Mouse (Mus musculus) myocyte (in vitro differentiated cells): ENCODE measurements around the gene Ddx27. TPM values are rescaled to one million over a fixed set of nuclear protein-coding genes. Genes with fewer than 3 reads are reported as not detected.

Experiments
- H3K27me3 ChIP-seq: one replicate; pipeline ENCODE4 v1.6.1; 2011; ENCODE audit not compliant: control insufficient read depth, insufficient read depth, insufficient read length
- H3K36me3 ChIP-seq: one replicate; pipeline ENCODE4 v1.6.1; 2011; ENCODE audit not compliant: control insufficient read depth, insufficient read depth
- H3K4me2 ChIP-seq: one replicate; pipeline ENCODE4 v1.6.1; 2011; ENCODE audit warnings: low read depth, control low read depth
- H3K4me3 ChIP-seq: one replicate; pipeline ENCODE4 v1.5.1; 2011; ENCODE audit warnings: mild to moderate bottlenecking, control low read depth, moderate library complexity
- H3K79me2 ChIP-seq: one replicate; pipeline ENCODE4 v1.6.1; 2011; ENCODE audit not compliant: control insufficient read depth, insufficient read depth
- H3ac ChIP-seq: one replicate; pipeline ENCODE4 v1.6.1; 2011; ENCODE audit not compliant: control insufficient read depth, insufficient read length
- CEBPB ChIP-seq: IDR thresholded peaks from 2 replicates; pipeline ENCODE4 v1.6.1; 2011; ENCODE audit warnings: mild to moderate bottlenecking, moderate library complexity; ENCODE audit not compliant: poor library complexity, insufficient read depth, severe bottlenecking
- E2F4 ChIP-seq: IDR thresholded peaks from one replicate; pipeline ENCODE4 v1.6.1; 2011; ENCODE audit warnings: mild to moderate bottlenecking, control low read depth, moderate library complexity; ENCODE audit not compliant: insufficient read depth
- MAX ChIP-seq: IDR thresholded peaks from one replicate; pipeline ENCODE4 v1.6.1; 2011; ENCODE audit warnings: low read depth, mild to moderate bottlenecking, control low read depth
- MYOD1 ChIP-seq, 3 experiments: IDR thresholded peaks; one replicate each; pipeline ENCODE4 v1.6.1; 2011; ENCODE audit warnings: control low read depth in 2 of 3, low read depth in 2 of 3, mild to moderate bottlenecking in 2 of 3, moderate library complexity in 1 of 3; ENCODE audit not compliant: insufficient read length in 2 of 3, control insufficient read depth in 1 of 3
- MYOG ChIP-seq, 3 experiments: IDR thresholded peaks; one replicate each; pipeline ENCODE4 v1.6.1; 2011; ENCODE audit warnings: control low read depth in 2 of 3, low read depth in 2 of 3, mild to moderate bottlenecking in 2 of 3; ENCODE audit not compliant: insufficient read length in 2 of 3, control insufficient read depth in 1 of 3, insufficient read depth in 1 of 3
- POLR2A ChIP-seq: IDR thresholded peaks from one replicate; pipeline ENCODE4 v1.6.1; 2011; ENCODE audit warnings: low read depth, mild to moderate bottlenecking, control low read depth, moderate library complexity; ENCODE audit not compliant: insufficient read length
- POLR2AphosphoS2 ChIP-seq: IDR thresholded peaks from one replicate; pipeline ENCODE4 v1.6.1; 2011; ENCODE audit warnings: low read depth, control low read depth; ENCODE audit not compliant: insufficient read length
- REST ChIP-seq: IDR thresholded peaks from one replicate; pipeline ENCODE4 v1.6.1; 2011; ENCODE audit warnings: mild to moderate bottlenecking, control low read depth, moderate library complexity; ENCODE audit not compliant: insufficient read depth, insufficient read length
- SRF ChIP-seq: IDR thresholded peaks from one replicate; pipeline ENCODE4 v1.6.1; 2011; ENCODE audit warnings: low read depth; ENCODE audit not compliant: control insufficient read depth, insufficient read length
- TCF12 ChIP-seq: IDR thresholded peaks from one replicate; pipeline ENCODE4 v1.6.1; 2011; ENCODE audit warnings: mild to moderate bottlenecking, control low read depth; ENCODE audit not compliant: poor library complexity, insufficient read depth, severe bottlenecking
- TCF3 ChIP-seq: IDR thresholded peaks from one replicate; pipeline ENCODE4 v1.6.1; 2011; ENCODE audit warnings: low read depth, control low read depth; ENCODE audit not compliant: insufficient read length
- USF1 ChIP-seq: IDR thresholded peaks from one replicate; pipeline ENCODE4 v1.6.1; 2011; ENCODE audit warnings: low read depth, mild to moderate bottlenecking, control low read depth, moderate library complexity
- polyA plus RNA-seq: library from polyadenylated mRNA; unstranded; fragments of >200 nt; fragmentation: generic; extraction: Trizol; gene quantifications from one replicate; pipeline ENCODE4 v1.2.1, GENCODE M21; 2012; ENCODE audit warnings: missing spikeins

Ddx27 gene
- polyA plus RNA-seq, 1 experiment = 46.9 TPM

GRCm38 (mm10) chr2:167064601-167065295 is 49.8 kb downstream of the Ddx27 start:
- H3K4me2 ChIP-seq = peak overlapping the region; percentile 99
- H3K79me2 ChIP-seq = peaks cover 33% of the 10 kb centered on the region
- H3K27me3 ChIP-seq = no peaks in the 10 kb centered on the region
- TF ChIP-seq MYOD1 (IDR thresholded peaks at IDR 0.05; ENCODE audit: control insufficient read depth in 1 of 3, insufficient read length in 2 of 3, low read depth in 2 of 3) = peak in 1 of 3 experiments; percentile 6
- no peak for TF ChIP-seq POLR2A
- no peak for TF ChIP-seq REST
- no peak for TF ChIP-seq TCF3
- TF ChIP-seq E2F4 = no peak
- no peak for TF ChIP-seq USF1
- no peak for TF ChIP-seq CEBPB
- TF ChIP-seq MAX = no peak
- no peak for TF ChIP-seq MYOG (IDR thresholded peaks at IDR 0.05; ENCODE audit: control insufficient read depth in 1 of 3, insufficient read depth in 1 of 3, insufficient read length in 2 of 3, low read depth in 2 of 3)
- TF ChIP-seq POLR2AphosphoS2 = peak; percentile 71
- TF ChIP-seq TCF12 = no peak
- peak overlapping the region; percentile 90 for H3K4me3 ChIP-seq
- peak overlapping the region; percentile 65 for H3ac ChIP-seq
- peaks cover 40% of the 10 kb centered on the region for H3K36me3 ChIP-seq

DNA sequence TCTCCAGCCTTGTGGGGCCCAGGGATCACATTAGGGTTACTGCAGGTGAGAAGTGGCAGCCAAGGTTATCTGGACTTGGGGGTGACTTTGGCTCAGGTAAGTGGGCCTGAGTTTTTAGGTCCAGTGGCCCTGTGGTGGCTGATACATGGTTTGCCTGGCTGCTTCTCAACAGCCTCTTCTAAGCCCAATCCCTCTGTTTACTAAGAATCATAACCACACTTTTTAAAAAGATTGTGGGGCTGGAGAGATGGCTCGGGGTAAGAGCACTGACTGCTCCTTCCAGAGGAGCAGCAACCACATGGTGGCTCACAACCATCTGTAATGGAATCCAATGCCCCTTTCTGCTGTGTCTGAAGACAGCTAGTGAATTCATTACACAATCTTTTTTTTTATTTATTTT is 51.0 kb downstream of the Ddx27 start:
- Histone ChIP-seq H3K27me3 (no peaks in the 10 kb centered on the region), H3K4me3 (peak overlapping the region; percentile 90), H3ac (no peak overlapping the region), H3K36me3 (peaks cover 40% of the 10 kb centered on the region), H3K4me2 (peak overlapping the region; percentile 99), H3K79me2 (peaks cover 33% of the 10 kb centered on the region)
- TF ChIP-seq E2F4 (no peak), TCF3 (no peak), USF1 (no peak), POLR2AphosphoS2 (no peak), REST (no peak), POLR2A (no peak), MYOG (IDR thresholded peaks at IDR 0.05; ENCODE audit: control insufficient read depth in 1 of 3, insufficient read depth in 1 of 3, insufficient read length in 2 of 3, low read depth in 2 of 3) (no peak), CEBPB (no peak), MAX (no peak), TCF12 (no peak), MYOD1 (IDR thresholded peaks at IDR 0.05; ENCODE audit: control insufficient read depth in 1 of 3, insufficient read length in 2 of 3, low read depth in 2 of 3) (no peak), SRF (no peak)

DNA sequence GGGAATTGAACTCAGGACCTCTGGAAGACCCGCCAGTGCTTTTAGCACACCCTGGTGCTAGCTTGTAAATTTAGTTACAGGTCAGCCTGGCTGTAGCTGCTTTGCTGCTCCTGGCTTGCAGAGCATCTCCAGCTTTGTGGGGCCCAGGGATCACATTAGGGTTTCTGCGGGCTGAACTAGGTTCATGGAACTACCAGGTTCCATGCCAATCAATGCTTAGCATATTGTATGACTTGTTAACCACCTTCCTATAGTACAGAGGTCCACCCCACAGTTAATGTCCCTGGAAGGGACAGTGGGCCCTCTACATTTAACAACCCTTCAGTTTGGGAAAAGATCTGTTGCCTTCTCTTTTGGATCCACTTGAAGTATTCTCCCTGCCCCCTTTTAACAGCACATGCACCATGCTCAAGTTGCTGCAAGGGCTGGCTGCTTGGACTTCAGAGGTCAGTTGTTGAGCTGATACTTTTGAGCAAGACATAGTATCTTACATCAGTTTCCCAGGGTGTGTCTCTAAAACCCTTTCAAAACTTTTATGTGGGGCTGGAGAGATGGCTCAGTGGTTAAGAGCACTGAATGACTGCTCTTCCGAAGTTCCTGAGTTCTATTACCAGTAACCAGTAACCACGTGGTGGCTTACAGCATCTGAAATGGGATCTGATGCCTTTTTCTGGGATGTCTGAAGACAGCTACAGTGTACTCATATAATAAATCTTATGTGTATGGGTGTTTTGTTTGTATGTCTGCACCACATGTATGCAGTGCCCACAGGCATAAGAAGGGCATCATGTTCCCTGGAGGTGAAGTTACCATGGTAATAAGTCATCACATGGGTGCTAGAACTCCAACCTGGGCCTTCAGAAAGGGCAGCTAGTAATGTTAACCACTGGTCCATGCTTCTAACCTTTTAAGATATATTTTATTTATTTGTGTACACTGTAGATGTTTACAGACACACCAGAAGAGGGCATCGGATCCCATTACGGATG is 51.8 kb downstream of the Ddx27 start:
- H3K36me3 ChIP-seq = peaks cover 40% of the 10 kb centered on the region
- no peak for TF ChIP-seq CEBPB
- no peak for TF ChIP-seq MAX
- TF ChIP-seq USF1 = peak; percentile 70
- TF ChIP-seq E2F4 = no peak
- TF ChIP-seq POLR2AphosphoS2 = peak; percentile 85
- TF ChIP-seq TCF3 = no peak
- no peak for TF ChIP-seq MYOD1 (IDR thresholded peaks at IDR 0.05; ENCODE audit: control insufficient read depth in 1 of 3, insufficient read length in 2 of 3, low read depth in 2 of 3)
- TF ChIP-seq TCF12 = no peak
- no peak for TF ChIP-seq MYOG (IDR thresholded peaks at IDR 0.05; ENCODE audit: control insufficient read depth in 1 of 3, insufficient read depth in 1 of 3, insufficient read length in 2 of 3, low read depth in 2 of 3)
- peak; percentile 24 for TF ChIP-seq POLR2A
- no peak for TF ChIP-seq SRF
- TF ChIP-seq REST = no peak
- no peak overlapping the region for H3K4me2 ChIP-seq

GRCm38 (mm10) chr2:167067575-167067974 is 52.6 kb downstream of the Ddx27 start:
- peak; percentile 45 for TF ChIP-seq POLR2AphosphoS2
- no peak for TF ChIP-seq E2F4
- no peak for TF ChIP-seq MYOD1 (IDR thresholded peaks at IDR 0.05; ENCODE audit: control insufficient read depth in 1 of 3, insufficient read length in 2 of 3, low read depth in 2 of 3)
- TF ChIP-seq USF1 = no peak
- no peak for TF ChIP-seq TCF3
- no peak for TF ChIP-seq REST
- no peak for TF ChIP-seq MYOG (IDR thresholded peaks at IDR 0.05; ENCODE audit: control insufficient read depth in 1 of 3, insufficient read depth in 1 of 3, insufficient read length in 2 of 3, low read depth in 2 of 3)
- no peak for TF ChIP-seq SRF
- H3K4me3 ChIP-seq = no peak overlapping the region

More for the DNA sequence above, 51.8 kb downstream of the Ddx27 start:
- peaks cover 31% of the 10 kb centered on the region for H3K79me2 ChIP-seq
- H3K4me3 ChIP-seq = no peak overlapping the region
- no peaks in the 10 kb centered on the region for H3K27me3 ChIP-seq
- H3ac ChIP-seq = no peak overlapping the region

More at GRCm38 (mm10) chr2:167067575-167067974, 52.6 kb downstream of the Ddx27 start:
- H3K36me3 ChIP-seq = peaks cover 40% of the 10 kb centered on the region
- H3K27me3 ChIP-seq = no peaks in the 10 kb centered on the region
- H3K4me2 ChIP-seq = no peak overlapping the region
- H3ac ChIP-seq = no peak overlapping the region
- peaks cover 25% of the 10 kb centered on the region for H3K79me2 ChIP-seq
